Mouse (Mus musculus) intestine, embryonic 15.5 days (tissue): ENCODE measurements at regions not wholly inside any gene's neighbourhood (a gene's known extent, or its start where the extent isn't known, plus 50 kb on each side); places are given as distances from the start of the nearest gene placed in this dataset.
A peak's percentile ranks its signal among the peaks of the same experiment; 100 is the strongest.

ENCODE experiments used
- ATAC-seq: fragments of 200-750 bp; cut with Nextera tagmentation; 2 replicates; pipeline ENCODE4 v1.8.0; 2017; ENCODE audit warnings: moderate TSS enrichment, moderate library complexity
- H3K27ac ChIP-seq: fragments of 300-500 bp; sonication (generic); 2 replicates; pipeline ENCODE4 v1.5.1; 2015; ENCODE audit warnings: mild to moderate bottlenecking, inconsistent platforms
- H3K27me3 ChIP-seq: fragments of 300-500 bp; sonication (generic); replicated peaks from 2 replicates; pipeline ENCODE4 v1.6.1; 2015; ENCODE audit warnings: inconsistent platforms
- H3K36me3 ChIP-seq: fragments of 300-500 bp; sonication (generic); 2 replicates; pipeline ENCODE4 v1.6.1; 2015; ENCODE audit warnings: inconsistent platforms
- H3K4me1 ChIP-seq: fragments of 300-500 bp; sonication (generic); replicated peaks from 2 replicates; pipeline ENCODE4 v1.6.1; 2015; ENCODE audit warnings: inconsistent platforms
- H3K4me2 ChIP-seq: fragments of 300-500 bp; sonication (generic); replicated peaks from 2 replicates; pipeline ENCODE4 v1.6.1; 2015; ENCODE audit warnings: mild to moderate bottlenecking, inconsistent platforms
- H3K4me3 ChIP-seq: fragments of 300-500 bp; sonication (generic); replicated peaks from 2 replicates; pipeline ENCODE4 v1.5.1; 2015; ENCODE audit warnings: inconsistent platforms
- H3K9ac ChIP-seq: fragments of 300-500 bp; sonication (generic); 2 replicates; pipeline ENCODE4 v1.6.1; 2015; ENCODE audit warnings: inconsistent platforms
- H3K9me3 ChIP-seq: fragments of 300-500 bp; sonication (generic); 2 replicates; pipeline ENCODE4 v1.6.1; 2016; ENCODE audit warnings: inconsistent platforms
- whole genome bisulfite sequencing: fragments of 180-500 bp; shearing (Covaris S2); methylation state at CpG from one replicate; pipeline ENCODE4 v1.1.7; 2015; 5-methylcytosine and 5-hydroxymethylcytosine counted together

DNA sequence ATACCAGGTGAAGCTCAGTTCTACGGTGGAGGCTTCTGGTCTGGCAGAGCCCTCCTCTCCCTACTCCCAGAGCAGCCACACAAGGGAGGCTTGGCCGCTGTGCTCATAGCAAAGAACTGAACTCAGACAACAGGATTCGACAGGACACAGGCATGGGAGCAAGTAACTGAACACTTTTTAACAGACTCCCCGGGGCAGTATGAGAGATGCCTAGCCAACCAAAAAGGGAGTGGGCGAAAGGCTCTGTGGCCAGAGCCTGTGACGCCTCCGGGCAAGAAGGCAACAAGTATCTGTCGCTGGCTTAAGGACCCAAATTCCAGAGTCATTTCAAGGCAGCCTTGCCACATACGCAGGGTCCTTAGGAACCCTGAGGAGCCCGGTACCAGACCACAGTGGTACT lies 188.8 kb upstream of the Klf14 start:
- Histone ChIP-seq H3K9ac (no peak overlapping the region), H3K9me3 (no peaks in the 10 kb centered on the region), H3K4me3 (no peak overlapping the region), H3K4me1 (no peaks in the 10 kb centered on the region), H3K27me3 (no peaks in the 10 kb centered on the region), H3K4me2 (no peak overlapping the region), H3K36me3 (no peaks in the 10 kb centered on the region), H3K27ac (no peak overlapping the region)
- ATAC-seq, result no peak
- WGBS, result 85% methylated on average over 10 of the region's 10 CpGs

GRCm38 (mm10) chr6:31148311-31148856 lies 189.5 kb upstream of the Klf14 start:
- Histone ChIP-seq H3K9ac (no peak overlapping the region), H3K9me3 (no peaks in the 10 kb centered on the region), H3K4me3 (no peak overlapping the region), H3K4me1 (no peaks in the 10 kb centered on the region), H3K36me3 (no peaks in the 10 kb centered on the region), H3K27ac (no peak overlapping the region), H3K4me2 (no peak overlapping the region), H3K27me3 (no peaks in the 10 kb centered on the region)
- 59% methylated on average over 8 of the region's 8 CpGs for WGBS
- ATAC-seq, result 0 out of 2 replicates have a peak, but pooled peaks have one; percentile 37

GRCm38 (mm10) chr6:31149164-31149563 lies 190.3 kb upstream of the Klf14 start:
- Histone ChIP-seq H3K36me3 (no peaks in the 10 kb centered on the region), H3K4me2 (no peak overlapping the region), H3K4me3 (no peak overlapping the region), H3K27ac (no peak overlapping the region), H3K4me1 (no peaks in the 10 kb centered on the region), H3K27me3 (no peaks in the 10 kb centered on the region), H3K9me3 (no peaks in the 10 kb centered on the region), H3K9ac (no peak overlapping the region)
- WGBS, result 71% methylated on average over 6 of the region's 6 CpGs
- ATAC-seq, result peak; percentile 77

DNA sequence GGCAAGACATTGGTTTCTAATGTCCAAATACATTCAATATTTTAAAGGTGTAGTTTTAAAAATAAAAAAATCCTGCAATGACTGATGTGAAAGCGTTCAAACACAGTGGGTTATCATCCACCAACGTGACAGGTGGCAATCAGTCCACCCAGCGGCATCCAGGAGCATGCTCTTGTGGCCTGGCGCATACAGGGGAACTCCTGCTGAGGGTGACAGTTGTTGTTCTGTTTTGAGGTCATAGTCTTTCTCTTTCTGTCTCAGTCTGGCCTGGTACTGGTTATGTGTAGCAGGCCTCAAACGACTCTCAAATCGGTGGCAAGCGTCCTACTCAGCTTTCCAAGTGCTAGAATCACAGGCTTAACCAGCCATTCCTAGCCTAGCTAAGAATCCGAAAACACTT lies 191.5 kb upstream of the Klf14 start:
- Histone ChIP-seq H3K4me2 (no peak overlapping the region), H3K27ac (no peak overlapping the region), H3K36me3 (no peaks in the 10 kb centered on the region), H3K27me3 (no peaks in the 10 kb centered on the region), H3K4me1 (no peaks in the 10 kb centered on the region), H3K9me3 (no peaks in the 10 kb centered on the region), H3K9ac (no peak overlapping the region), H3K4me3 (no peak overlapping the region)
- WGBS, result 93% methylated on average over 8 of the region's 8 CpGs
- ATAC-seq, result no peak

- H3K27me3 ChIP-seq, result no peaks in the 10 kb centered on the region
- ATAC-seq, result no peak
- H3K4me1 ChIP-seq, result peaks cover 6% of the 10 kb centered on the region; the same call in 1 of the 2 replicates
- no peaks in the 10 kb centered on the region for H3K9me3 ChIP-seq
- no peak overlapping the region for H3K4me2 ChIP-seq
- no peak overlapping the region for H3K9ac ChIP-seq
- H3K36me3 ChIP-seq, result no peaks in the 10 kb centered on the region
- H3K27ac ChIP-seq, result no peak overlapping the region
- H3K4me3 ChIP-seq, result no peak overlapping the region
- WGBS, result 28% methylated on average over 5 of the region's 5 CpGs
Measured at GRCm38 (mm10) chr6:31155857-31156256, 197.0 kb upstream of the Klf14 start.

DNA sequence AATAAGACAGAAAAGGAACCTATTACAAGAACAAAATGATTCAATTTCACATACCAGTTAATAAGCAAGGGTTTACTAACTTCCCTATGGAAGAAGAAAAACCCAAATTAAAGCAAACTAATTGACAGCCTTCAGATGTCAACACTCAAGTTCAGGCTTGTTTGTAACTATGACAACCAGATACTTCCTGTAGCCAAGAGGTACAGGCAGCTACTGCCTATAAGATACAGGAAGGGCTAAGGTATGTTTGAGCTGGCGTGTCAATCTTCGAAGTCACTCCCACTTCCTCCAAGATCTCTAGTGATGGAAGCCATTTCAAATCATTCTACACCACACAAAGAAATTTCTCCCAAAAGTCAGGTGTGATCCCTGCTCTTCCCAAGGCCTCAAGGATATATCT lies 198.1 kb upstream of the Klf14 start:
- WGBS, result 78% methylated on average over 2 of the region's 2 CpGs

DNA sequence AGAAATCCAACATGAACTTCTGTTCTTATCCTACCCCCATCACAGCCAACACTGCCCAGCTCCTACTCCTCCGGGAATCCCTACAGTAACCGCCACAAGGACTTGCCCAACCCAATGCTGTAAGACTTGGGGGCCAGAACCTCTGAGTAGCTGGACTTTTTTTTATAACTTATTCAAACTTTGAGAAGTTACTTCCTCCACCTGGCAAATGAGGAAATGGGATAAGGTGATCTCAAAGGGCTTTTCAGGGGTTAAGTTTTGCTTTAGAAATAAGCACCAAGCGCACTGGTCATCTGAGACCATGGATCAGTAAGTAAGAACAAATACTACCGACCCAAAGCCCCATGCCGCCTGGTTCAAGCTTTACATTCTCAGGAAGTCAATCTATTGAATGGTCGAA lies 198.6 kb upstream of the Klf14 start:
- peaks cover 6% of the 10 kb centered on the region; the same call in 1 of the 2 replicates for H3K4me1 ChIP-seq
- no peaks in the 10 kb centered on the region for H3K27me3 ChIP-seq
- no peaks in the 10 kb centered on the region for H3K9me3 ChIP-seq
- WGBS, result 88% methylated on average over 6 of the region's 6 CpGs
- H3K4me2 ChIP-seq, result no peak overlapping the region
- no peak overlapping the region for H3K4me3 ChIP-seq
- no peak overlapping the region for H3K9ac ChIP-seq
- H3K27ac ChIP-seq, result no peak overlapping the region
- no peak for ATAC-seq
- H3K36me3 ChIP-seq, result no peaks in the 10 kb centered on the region

More for the DNA sequence above, 198.1 kb upstream of the Klf14 start:
- no peak overlapping the region for H3K4me3 ChIP-seq
- no peak overlapping the region for H3K4me2 ChIP-seq
- no peaks in the 10 kb centered on the region for H3K27me3 ChIP-seq
- no peak overlapping the region for H3K9ac ChIP-seq
- peaks cover 6% of the 10 kb centered on the region; the same call in 1 of the 2 replicates for H3K4me1 ChIP-seq
- H3K9me3 ChIP-seq, result no peaks in the 10 kb centered on the region
- no peaks in the 10 kb centered on the region for H3K36me3 ChIP-seq
- ATAC-seq, result no peak
- H3K27ac ChIP-seq, result no peak overlapping the region

DNA sequence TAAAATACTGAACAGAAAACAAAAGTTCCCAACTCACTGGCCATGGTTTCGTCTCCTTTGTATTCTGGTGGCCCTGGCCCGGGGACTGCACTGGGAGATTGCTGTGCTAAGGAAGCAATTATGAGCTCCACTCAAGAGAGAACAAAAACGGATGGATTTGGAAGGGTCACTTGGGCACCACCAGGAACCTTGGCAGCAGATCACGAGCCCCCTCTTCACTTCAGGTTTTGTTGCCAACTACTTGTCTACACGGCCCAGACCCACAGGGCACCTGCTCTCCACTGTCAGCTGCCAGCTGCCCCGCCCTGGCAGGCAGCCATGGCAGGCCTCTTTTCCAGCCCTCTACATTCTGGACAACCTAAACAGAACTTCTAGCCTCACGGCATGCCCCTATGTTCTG lies 199.8 kb upstream of the Klf14 start:
- Histone ChIP-seq H3K4me1 (peaks cover 6% of the 10 kb centered on the region; the same call in 1 of the 2 replicates), H3K36me3 (no peaks in the 10 kb centered on the region), H3K4me2 (no peak overlapping the region), H3K27ac (no peak overlapping the region), H3K9me3 (no peaks in the 10 kb centered on the region), H3K9ac (no peak overlapping the region), H3K4me3 (no peak overlapping the region), H3K27me3 (no peaks in the 10 kb centered on the region)
- WGBS, result 65% methylated on average over 7 of the region's 7 CpGs
- ATAC-seq, result no peak

DNA sequence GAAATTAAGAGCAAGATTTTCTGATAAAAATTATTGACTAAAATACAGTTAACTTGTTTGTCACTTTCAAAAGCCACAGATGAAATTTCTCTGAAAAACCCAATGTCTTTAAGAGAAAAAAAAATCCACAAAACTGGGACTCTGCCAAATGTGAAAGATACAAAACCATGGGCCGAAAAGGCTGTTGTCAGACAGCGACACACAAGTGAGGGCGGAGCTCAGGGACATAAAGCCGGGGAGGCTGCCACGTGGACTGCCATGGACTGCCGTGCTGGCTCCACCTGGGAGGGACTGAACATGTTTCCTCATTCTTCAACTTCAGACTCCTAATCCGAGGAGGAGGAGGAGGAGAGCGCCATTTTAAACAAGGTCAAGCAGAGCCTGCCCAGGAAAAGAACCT lies 200.4 kb upstream of the Klf14 start:
- no peak overlapping the region for H3K9ac ChIP-seq

DNA sequence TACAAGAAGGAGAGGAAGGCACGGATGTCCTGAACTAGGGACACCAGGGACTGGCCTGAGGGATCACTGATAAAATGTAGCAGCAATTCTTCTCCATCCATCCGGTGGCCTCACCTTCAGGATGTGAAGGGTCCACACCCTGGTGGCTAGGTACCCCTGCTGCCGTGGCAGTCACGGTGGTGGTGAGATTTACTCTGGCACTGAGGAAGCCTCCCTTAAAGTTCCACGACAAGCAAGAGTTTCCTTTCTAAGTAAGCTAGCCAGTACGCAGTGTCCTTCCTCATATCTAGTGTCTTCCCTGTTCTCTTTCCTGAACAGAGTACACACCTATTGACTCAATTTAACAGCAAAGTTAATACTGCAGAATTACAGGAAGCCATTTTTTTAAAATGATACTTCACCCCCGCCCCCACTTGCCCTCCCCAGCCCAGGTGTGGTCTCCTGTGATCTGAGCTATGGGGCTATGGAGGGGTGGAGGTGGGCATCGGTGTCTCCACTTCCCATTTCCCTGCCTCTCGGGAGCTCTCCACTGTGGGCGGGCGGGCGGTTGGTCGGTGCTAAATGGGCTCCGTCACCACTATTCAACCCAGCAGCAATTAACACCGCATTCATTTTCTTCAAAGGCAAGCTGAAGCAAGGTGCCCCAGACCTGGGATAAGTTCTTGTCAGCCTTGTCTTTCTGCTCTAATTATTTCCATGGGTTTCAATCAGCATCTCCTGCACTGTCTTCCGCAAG lies 201.2 kb upstream of the Klf14 start:
- H3K4me2 ChIP-seq, result no peak overlapping the region
- no peak overlapping the region for H3K27ac ChIP-seq
- peaks cover 11% of the 10 kb centered on the region for H3K4me1 ChIP-seq
- 64% methylated on average over 16 of the region's 16 CpGs for WGBS
- H3K9ac ChIP-seq, result no peak overlapping the region
- no peak for ATAC-seq
- H3K9me3 ChIP-seq, result no peaks in the 10 kb centered on the region
- no peaks in the 10 kb centered on the region for H3K36me3 ChIP-seq
- H3K4me3 ChIP-seq, result no peak overlapping the region
- no peaks in the 10 kb centered on the region for H3K27me3 ChIP-seq

More for the DNA sequence above, 200.4 kb upstream of the Klf14 start:
- no peaks in the 10 kb centered on the region for H3K27me3 ChIP-seq
- no peaks in the 10 kb centered on the region for H3K9me3 ChIP-seq
- peak overlapping the region; percentile 24; the same call in 1 of the 2 replicates for H3K4me2 ChIP-seq
- peak; percentile 69 for ATAC-seq
- H3K36me3 ChIP-seq, result no peaks in the 10 kb centered on the region
- 33% methylated on average over 8 of the region's 8 CpGs for WGBS
- H3K27ac ChIP-seq, result no peak overlapping the region
- no peak overlapping the region for H3K4me3 ChIP-seq
- peaks cover 9% of the 10 kb centered on the region for H3K4me1 ChIP-seq

DNA sequence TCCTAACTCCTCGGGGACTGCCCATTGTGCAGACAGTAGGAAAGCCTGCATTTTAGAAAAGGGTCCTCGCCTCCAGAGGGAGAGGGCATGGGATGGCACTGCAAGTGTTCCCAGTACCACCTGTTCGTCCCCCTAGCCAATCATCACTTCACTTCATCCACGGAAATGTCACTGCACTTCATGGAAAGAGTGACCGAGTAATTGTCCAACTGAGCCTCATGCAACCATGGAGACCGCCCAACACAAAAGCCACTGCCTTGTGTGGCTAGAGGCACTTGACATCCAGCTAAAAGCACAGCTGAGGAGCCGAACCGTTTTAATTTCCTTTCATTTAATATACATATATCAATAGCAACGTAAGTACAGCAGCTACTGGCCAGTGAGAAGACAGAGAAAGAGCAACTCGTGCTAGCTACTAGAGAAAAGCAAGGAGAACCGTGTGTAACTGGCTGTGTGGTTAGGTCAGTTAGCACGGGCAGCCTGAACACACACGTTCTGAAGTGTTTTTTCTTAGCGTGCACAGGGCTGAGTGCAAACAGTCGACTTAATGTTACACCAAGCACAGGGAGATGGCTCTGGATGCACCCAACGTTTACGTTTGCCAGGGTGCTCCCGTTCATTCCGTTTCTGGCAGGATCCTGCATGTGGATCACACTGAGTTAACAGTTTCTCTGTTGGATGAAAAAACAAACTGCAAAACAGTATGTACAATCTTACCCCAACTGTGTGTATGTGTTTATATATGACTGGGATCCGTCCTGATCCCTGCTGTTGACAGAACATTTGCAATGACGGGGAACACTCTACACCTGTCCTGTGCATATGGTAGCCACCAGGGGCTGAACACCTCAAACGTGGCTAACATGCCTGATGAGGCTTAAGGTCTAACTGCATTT lies 202.8 kb upstream of the Klf14 start:
- WGBS, result 78% methylated on average over 22 of the region's 22 CpGs
- H3K4me3 ChIP-seq, result no peak overlapping the region

GRCm38 (mm10) chr6:31165011-31165410 lies 206.1 kb upstream of the Klf14 start:
- Histone ChIP-seq H3K4me3 (no peak overlapping the region), H3K27me3 (no peaks in the 10 kb centered on the region), H3K4me2 (no peak overlapping the region), H3K4me1 (peaks cover 7% of the 10 kb centered on the region), H3K36me3 (no peaks in the 10 kb centered on the region), H3K9me3 (no peaks in the 10 kb centered on the region), H3K27ac (no peak overlapping the region), H3K9ac (no peak overlapping the region)
- peak; percentile 92 for ATAC-seq
- WGBS, result 55% methylated on average over 6 of the region's 6 CpGs

More for the DNA sequence above, 202.8 kb upstream of the Klf14 start:
- peaks cover 11% of the 10 kb centered on the region for H3K4me1 ChIP-seq
- no peaks in the 10 kb centered on the region for H3K9me3 ChIP-seq
- H3K27me3 ChIP-seq, result no peaks in the 10 kb centered on the region
- no peak overlapping the region for H3K4me2 ChIP-seq
- no peak for ATAC-seq
- no peak overlapping the region for H3K9ac ChIP-seq
- H3K27ac ChIP-seq, result no peak overlapping the region
- no peaks in the 10 kb centered on the region for H3K36me3 ChIP-seq
